Mouse (Mus musculus) subcutaneous adipose tissue, adult 2 months (tissue): Measurements from ENCODE around the gene Dgkg. TPM values are rescaled to one million over a fixed set of nuclear protein-coding genes. Genes with fewer than 3 reads are reported as not detected.

Experiments
- polyA plus RNA-seq: library from polyadenylated mRNA; depleted of rRNA; stranded (reverse); fragments of >200 nt; gene quantifications from 2 replicates; pipeline ENCODE4 v1.2.3, GENCODE M21; 2012; ENCODE audit warnings: low replicate concordance; rRNA removed

The Dgkg gene
- polyA plus RNA-seq = 0.30 and 0.54 TPM in 2 replicates

GRCm38 (mm10) chr16:22656533-22657444, at the start of gene Dgkg:
Gene Dgkg (minus strand): TSS chr16:22657221.

GRCm38 (mm10) chr16:22439499-22440177, 217.4 kb downstream of the Dgkg start, which contains the start of gene Etv5:
Gene Etv5 (minus strand): TSS chr16:22439719.

Other genes with a start within 250 kb of the Dgkg start
- 9.7 and 23.6 TPM in 2 replicates for gene Etv5, start 217.5 kb downstream of the Dgkg start, polyA plus RNA-seq
- gene Crygs, start 154.4 kb upstream of the Dgkg start, polyA plus RNA-seq = not detected in 2 replicates
- gene Tbccd1, start 200.4 kb upstream of the Dgkg start, polyA plus RNA-seq = 17.4 and 19.5 TPM in 2 replicates
- 13.3 and 17.3 TPM in 2 replicates for gene Dnajb11, start 200.6 kb upstream of the Dgkg start, polyA plus RNA-seq
- 4.6 and 4.9 TPM in 2 replicates for gene Ahsg, start 234.1 kb upstream of the Dgkg start, polyA plus RNA-seq